Mouse (Mus musculus): ENCODE data around the gene Ccdc116. TPM values are rescaled to one million over a fixed set of nuclear protein-coding genes. Genes with fewer than 3 reads are reported as not detected.

Gene Ccdc116
- polyA plus RNA-seq, 1 experiment from 2014 or later: 0.31 TPM

- no peak overlapping the region for H3K4me2 ChIP-seq
- 94% methylated on average over 2 of the region's 2 CpGs for WGBS
- H3K9me3 ChIP-seq: no peaks in the 10 kb centered on the region
- H3K27me3 ChIP-seq: no peaks in the 10 kb centered on the region
- H3K36me3 ChIP-seq: peaks cover 68% of the 10 kb centered on the region
- no peaks in the 10 kb centered on the region for H3K4me1 ChIP-seq
- H3K27ac ChIP-seq: no peak overlapping the region
- ATAC-seq (ENCODE audit: borderline replicate concordance, extremely low read depth, low FRiP score, low TSS enrichment): no peak
- H3K4me3 ChIP-seq: no peak overlapping the region
- no peak overlapping the region for H3K9ac ChIP-seq
Observed at GRCm38 (mm10) chr16:17154346-17154745, 7.3 kb upstream of the Ccdc116 start.

GRCm38 (mm10) chr16:17151874-17152273 is 4.8 kb upstream of the Ccdc116 start:
- H3K27me3 ChIP-seq: no peaks in the 10 kb centered on the region; the same call in 1 of the 2 replicates
- WGBS: 96% methylated on average over 4 of the region's 4 CpGs
- H3K4me2 ChIP-seq: no peak overlapping the region
- no peak for ATAC-seq (ENCODE audit: borderline replicate concordance, extremely low read depth, low FRiP score, low TSS enrichment)
- peaks cover 15% of the 10 kb centered on the region for H3K4me1 ChIP-seq
- H3K27ac ChIP-seq: no peak overlapping the region
- no peaks in the 10 kb centered on the region for H3K9me3 ChIP-seq
- H3K36me3 ChIP-seq: peaks cover 45% of the 10 kb centered on the region
- H3K4me3 ChIP-seq: no peak overlapping the region
- H3K9ac ChIP-seq: no peak overlapping the region

- Histone ChIP-seq H3K36me3 (peaks cover 37% of the 10 kb centered on the region), H3K4me1 (peaks cover 16% of the 10 kb centered on the region), H3K9me3 (no peaks in the 10 kb centered on the region), H3K4me3 (no peak overlapping the region), H3K4me2 (no peak overlapping the region), H3K27me3 (no peaks in the 10 kb centered on the region; the same call in 1 of the 2 replicates), H3K27ac (no peak overlapping the region), H3K9ac (no peak overlapping the region)
- ATAC-seq (ENCODE audit: borderline replicate concordance, extremely low read depth, low FRiP score, low TSS enrichment): no peak
- WGBS: 84% methylated on average over 7 of the region's 7 CpGs
Observed at GRCm38 (mm10) chr16:17150520-17151258, 3.7 kb upstream of the Ccdc116 start.

- no peak overlapping the region for H3K9ac ChIP-seq
- ATAC-seq (ENCODE audit: borderline replicate concordance, extremely low read depth, low FRiP score, low TSS enrichment): no peak
Observed at GRCm38 (mm10) chr16:17148084-17148483, 1.1 kb upstream of the Ccdc116 start.

GRCm38 (mm10) chr16:17147391-17147929 is 431 bp upstream of the Ccdc116 start:
- peak overlapping the region; percentile 100 for H3K4me2 ChIP-seq
- peaks cover 10% of the 10 kb centered on the region; the same call in 1 of the 2 replicates for H3K36me3 ChIP-seq
- H3K9ac ChIP-seq: peak overlapping the region; percentile 46
- H3K27ac ChIP-seq: no peak overlapping the region
- H3K4me3 ChIP-seq: peak overlapping the region; percentile 61
- no peaks in the 10 kb centered on the region; the same call in 1 of the 2 replicates for H3K27me3 ChIP-seq
- no peaks in the 10 kb centered on the region for H3K9me3 ChIP-seq
- peak; percentile 25; the same call in 1 of the 2 replicates for ATAC-seq (ENCODE audit: borderline replicate concordance, extremely low read depth, low FRiP score, low TSS enrichment)
- WGBS: under 1% methylated on average over 41 of the region's 41 CpGs
- H3K4me1 ChIP-seq: peaks cover 16% of the 10 kb centered on the region

More at GRCm38 (mm10) chr16:17148084-17148483, 1.1 kb upstream of the Ccdc116 start:
- H3K27me3 ChIP-seq: no peaks in the 10 kb centered on the region; the same call in 1 of the 2 replicates
- no peaks in the 10 kb centered on the region for H3K9me3 ChIP-seq
- H3K36me3 ChIP-seq: peaks cover 16% of the 10 kb centered on the region
- peak overlapping the region; percentile 61 for H3K4me3 ChIP-seq
- 10% methylated on average over 16 of the region's 16 CpGs for WGBS
- peak overlapping the region; percentile 100 for H3K4me2 ChIP-seq
- no peak overlapping the region for H3K27ac ChIP-seq
- H3K4me1 ChIP-seq: peaks cover 16% of the 10 kb centered on the region

- H3K27me3 ChIP-seq: no peaks in the 10 kb centered on the region; the same call in 1 of the 2 replicates
- no peaks in the 10 kb centered on the region for H3K9me3 ChIP-seq
- H3K9ac ChIP-seq: no peak within 1 kb of the TSS
- no peak within 1 kb of the TSS for H3K27ac ChIP-seq
- ATAC-seq (ENCODE audit: borderline replicate concordance, extremely low read depth, low FRiP score, low TSS enrichment): no peak
- peaks cover 16% of the 10 kb centered on the region for H3K4me1 ChIP-seq
- H3K4me2 ChIP-seq: no peak within 1 kb of the TSS
- no peaks in the 10 kb centered on the region for H3K36me3 ChIP-seq
- no peak within 1 kb of the TSS for H3K4me3 ChIP-seq
- 22% methylated on average over 7 of the region's 7 CpGs for WGBS
Observed at GRCm38 (mm10) chr16:17144339-17144738, 2.7 kb downstream of the Ccdc116 start, which contains the start of gene Ydjc. Gene Ydjc, plus strand, starts transcription at chr16:17144621.

GRCm38 (mm10) chr16:17137355-17137754 is 9.7 kb downstream of the Ccdc116 start:
- ATAC-seq (ENCODE audit: borderline replicate concordance, extremely low read depth, low FRiP score, low TSS enrichment): no peak
- 81% methylated on average over 15 of the region's 15 CpGs for WGBS
- Histone ChIP-seq H3K4me3 (no peak overlapping the region), H3K9me3 (no peaks in the 10 kb centered on the region), H3K4me1 (peaks cover 7% of the 10 kb centered on the region), H3K9ac (no peak overlapping the region), H3K27me3 (no peaks in the 10 kb centered on the region), H3K4me2 (no peak overlapping the region), H3K36me3 (no peaks in the 10 kb centered on the region), H3K27ac (no peak overlapping the region)

- ATAC-seq (ENCODE audit: borderline replicate concordance, extremely low read depth, low FRiP score, low TSS enrichment): no peak
- WGBS: 23% methylated on average over 7 of the region's 7 CpGs
- peaks cover 20% of the 10 kb centered on the region for H3K4me1 ChIP-seq
- H3K4me2 ChIP-seq: peak overlapping the region; percentile 98
- H3K4me3 ChIP-seq: peak overlapping the region; percentile 76
- peak overlapping the region; percentile 52 for H3K9ac ChIP-seq
- no peaks in the 10 kb centered on the region for H3K36me3 ChIP-seq
- H3K27ac ChIP-seq: no peak overlapping the region
- no peaks in the 10 kb centered on the region for H3K9me3 ChIP-seq
- no peaks in the 10 kb centered on the region for H3K27me3 ChIP-seq
Observed at GRCm38 (mm10) chr16:17132906-17133200, 14.2 kb downstream of the Ccdc116 start.

- H3K4me3 ChIP-seq: peak within 1 kb of the TSS; percentile 76
- peak within 1 kb of the TSS; percentile 98 for H3K4me2 ChIP-seq
- H3K27ac ChIP-seq: peak within 1 kb of the TSS; percentile 69
- H3K27me3 ChIP-seq: no peaks in the 10 kb centered on the region
- H3K9me3 ChIP-seq: no peaks in the 10 kb centered on the region
- peak; percentile 98 for ATAC-seq (ENCODE audit: borderline replicate concordance, extremely low read depth, low FRiP score, low TSS enrichment)
- WGBS: under 1% methylated on average over 46 of the region's 47 CpGs
- H3K9ac ChIP-seq: peak within 1 kb of the TSS; percentile 69
- H3K4me1 ChIP-seq: peaks cover 20% of the 10 kb centered on the region
- H3K36me3 ChIP-seq: no peaks in the 10 kb centered on the region
Observed at GRCm38 (mm10) chr16:17132089-17132905, 14.7 kb downstream of the Ccdc116 start, which contains the start of gene Sdf2l1. Gene Sdf2l1, minus strand, starts transcription at chr16:17132383.

- Histone ChIP-seq H3K27me3 (no peaks in the 10 kb centered on the region), H3K27ac (peak overlapping the region; percentile 69), H3K36me3 (no peaks in the 10 kb centered on the region), H3K9me3 (no peaks in the 10 kb centered on the region), H3K4me3 (peak overlapping the region; percentile 76), H3K4me2 (peak overlapping the region; percentile 98), H3K9ac (peak overlapping the region; percentile 69), H3K4me1 (peaks cover 20% of the 10 kb centered on the region)
- peak; percentile 64; the same call in 1 of the 2 replicates for ATAC-seq (ENCODE audit: borderline replicate concordance, extremely low read depth, low FRiP score, low TSS enrichment)
- WGBS: 3% methylated on average over 43 of the region's 43 CpGs
Observed at GRCm38 (mm10) chr16:17131191-17132088, 15.6 kb downstream of the Ccdc116 start.

- H3K4me3 ChIP-seq: no peak overlapping the region
- peaks cover 39% of the 10 kb centered on the region for H3K4me1 ChIP-seq
- no peak for ATAC-seq (ENCODE audit: borderline replicate concordance, extremely low read depth, low FRiP score, low TSS enrichment)
- H3K36me3 ChIP-seq: peaks cover 4% of the 10 kb centered on the region; the same call in 1 of the 2 replicates
- H3K4me2 ChIP-seq: no peak overlapping the region
- 100% methylated on average over 1 of the region's 1 CpGs for WGBS
- no peak overlapping the region for H3K27ac ChIP-seq
- H3K27me3 ChIP-seq: no peaks in the 10 kb centered on the region
- no peak overlapping the region for H3K9ac ChIP-seq
- no peaks in the 10 kb centered on the region for H3K9me3 ChIP-seq
Observed at GRCm38 (mm10) chr16:17127292-17127691, 19.7 kb downstream of the Ccdc116 start.

Measured in lung, embryonic 15.5 days (tissue).